Mouse (Mus musculus) macrophage (primary cell): ENCODE measurements around the gene Rfx2. TPM values are rescaled to one million over a fixed set of nuclear protein-coding genes. Genes with fewer than 3 reads are reported as not detected.

Experiments used
- H3K27ac ChIP-seq: fragments of 350-480 bp; formaldehyde crosslinking; 2 replicates; pipeline ENCODE4 v1.9.0; 2021
- H3K36me3 ChIP-seq: fragments of 350-480 bp; formaldehyde crosslinking; 2 replicates; pipeline ENCODE4 v1.9.0; 2021; ENCODE audit errors: inconsistent target
- H3K4me3 ChIP-seq: fragments of 350-480 bp; formaldehyde crosslinking; 2 replicates; pipeline ENCODE4 v1.9.0; 2021; ENCODE audit errors: inconsistent target
- H3K79me2 ChIP-seq: fragments of 350-480 bp; formaldehyde crosslinking; 2 replicates; pipeline ENCODE4 v1.9.0; 2021; ENCODE audit errors: inconsistent target
- WGBS: methylation state at CpG from one replicate; pipeline ENCODE4 v1.1.7; 2026; ENCODE audit warnings: inconsistent platforms; ENCODE audit not compliant: missing documents; 5-methylcytosine and 5-hydroxymethylcytosine counted together
- polyA plus RNA-seq: library from polyadenylated mRNA; stranded (reverse); fragments of 250-400 nt; gene quantifications from 3 replicates; pipeline ENCODE4 v1.2.4, GENCODE M21; 2018; ENCODE audit warnings: inconsistent platforms

Rfx2 gene
- polyA plus RNA-seq, 1 experiment from 2014 or later = 0.11 TPM

GRCm38 (mm10) chr17:56819694-56820111 lies 11.1 kb downstream of the Rfx2 start:
- Histone ChIP-seq H3K4me3 (no peak overlapping the region), H3K79me2 (no peaks in the 10 kb centered on the region), H3K27ac (no peak overlapping the region), H3K36me3 (no peaks in the 10 kb centered on the region)
- WGBS = 34% methylated on average over 8 of the region's 8 CpGs

GRCm38 (mm10) chr17:56819032-56819545 lies 11.7 kb downstream of the Rfx2 start:
- H3K4me3 ChIP-seq = no peak overlapping the region
- 52% methylated on average over 6 of the region's 6 CpGs for WGBS
- H3K79me2 ChIP-seq = no peaks in the 10 kb centered on the region
- H3K27ac ChIP-seq = no peak overlapping the region
- no peaks in the 10 kb centered on the region for H3K36me3 ChIP-seq

- WGBS = 74% methylated on average over 11 of the region's 11 CpGs
- no peak overlapping the region for H3K27ac ChIP-seq
- no peaks in the 10 kb centered on the region for H3K79me2 ChIP-seq
- H3K4me3 ChIP-seq = no peak overlapping the region
- H3K36me3 ChIP-seq = no peaks in the 10 kb centered on the region
Measured at GRCm38 (mm10) chr17:56818067-56818636, 12.7 kb downstream of the Rfx2 start.

- WGBS = 82% methylated on average over 2 of the region's 3 CpGs
- Histone ChIP-seq H3K4me3 (no peak overlapping the region), H3K27ac (no peak overlapping the region), H3K36me3 (no peaks in the 10 kb centered on the region), H3K79me2 (no peaks in the 10 kb centered on the region)
Measured at GRCm38 (mm10) chr17:56815057-56815345, 15.8 kb downstream of the Rfx2 start.

- 55% methylated on average over 12 of the region's 24 CpGs for WGBS
- no peak overlapping the region for H3K27ac ChIP-seq
- no peak overlapping the region for H3K4me3 ChIP-seq
- no peaks in the 10 kb centered on the region for H3K36me3 ChIP-seq
- H3K79me2 ChIP-seq = no peaks in the 10 kb centered on the region
Measured at GRCm38 (mm10) chr17:56814316-56815056, 16.3 kb downstream of the Rfx2 start.

GRCm38 (mm10) chr17:56810245-56810644 lies 20.6 kb downstream of the Rfx2 start:
- 25% methylated on average over 3 of the region's 3 CpGs for WGBS
- Histone ChIP-seq H3K4me3 (no peak overlapping the region), H3K79me2 (no peaks in the 10 kb centered on the region), H3K27ac (no peak overlapping the region), H3K36me3 (no peaks in the 10 kb centered on the region)

GRCm38 (mm10) chr17:56808518-56808917 lies 22.3 kb downstream of the Rfx2 start:
- WGBS = 29% methylated on average over 9 of the region's 9 CpGs
- H3K36me3 ChIP-seq = no peaks in the 10 kb centered on the region
- no peak overlapping the region for H3K4me3 ChIP-seq

GRCm38 (mm10) chr17:56805784-56806183 lies 25.0 kb downstream of the Rfx2 start:
- H3K79me2 ChIP-seq = no peaks in the 10 kb centered on the region
- H3K36me3 ChIP-seq = no peaks in the 10 kb centered on the region
- no peak overlapping the region for H3K4me3 ChIP-seq
- 100% methylated on average over 1 of the region's 1 CpGs for WGBS
- H3K27ac ChIP-seq = no peak overlapping the region

More at GRCm38 (mm10) chr17:56808518-56808917, 22.3 kb downstream of the Rfx2 start:
- Histone ChIP-seq H3K27ac (no peak overlapping the region), H3K79me2 (no peaks in the 10 kb centered on the region)

GRCm38 (mm10) chr17:56804952-56805351 lies 25.9 kb downstream of the Rfx2 start:
- Histone ChIP-seq H3K36me3 (no peaks in the 10 kb centered on the region), H3K27ac (no peak overlapping the region), H3K4me3 (no peak overlapping the region), H3K79me2 (no peaks in the 10 kb centered on the region)
- 92% methylated on average over 5 of the region's 5 CpGs for WGBS

GRCm38 (mm10) chr17:56802065-56802464 lies 28.7 kb downstream of the Rfx2 start:
- H3K36me3 ChIP-seq = no peaks in the 10 kb centered on the region
- 96% methylated on average over 7 of the region's 8 CpGs for WGBS
- H3K79me2 ChIP-seq = no peaks in the 10 kb centered on the region
- H3K27ac ChIP-seq = no peak overlapping the region
- H3K4me3 ChIP-seq = no peak overlapping the region

GRCm38 (mm10) chr17:56799276-56799675 lies 31.5 kb downstream of the Rfx2 start:
- Histone ChIP-seq H3K36me3 (no peaks in the 10 kb centered on the region), H3K79me2 (no peaks in the 10 kb centered on the region), H3K27ac (no peak overlapping the region), H3K4me3 (no peak overlapping the region)
- 98% methylated on average over 3 of the region's 3 CpGs for WGBS

- 80% methylated on average over 6 of the region's 6 CpGs for WGBS
- Histone ChIP-seq H3K79me2 (no peaks in the 10 kb centered on the region), H3K4me3 (no peak overlapping the region), H3K27ac (no peak overlapping the region), H3K36me3 (no peaks in the 10 kb centered on the region)
Measured at GRCm38 (mm10) chr17:56793614-56794319, 37.0 kb downstream of the Rfx2 start.

- H3K79me2 ChIP-seq = no peaks in the 10 kb centered on the region
- no peak overlapping the region for H3K4me3 ChIP-seq
- 89% methylated on average over 3 of the region's 3 CpGs for WGBS
- no peak overlapping the region for H3K27ac ChIP-seq
- H3K36me3 ChIP-seq = no peaks in the 10 kb centered on the region
Measured at GRCm38 (mm10) chr17:56792588-56792987, 38.2 kb downstream of the Rfx2 start.

GRCm38 (mm10) chr17:56789286-56789685 lies 41.5 kb downstream of the Rfx2 start:
- WGBS = 96% methylated on average over 6 of the region's 6 CpGs
- no peak overlapping the region for H3K4me3 ChIP-seq
- no peaks in the 10 kb centered on the region for H3K36me3 ChIP-seq
- H3K79me2 ChIP-seq = no peaks in the 10 kb centered on the region
- H3K27ac ChIP-seq = no peak overlapping the region

- Histone ChIP-seq H3K4me3 (no peak overlapping the region), H3K36me3 (no peaks in the 10 kb centered on the region), H3K27ac (no peak overlapping the region), H3K79me2 (no peaks in the 10 kb centered on the region)
- 81% methylated on average over 3 of the region's 3 CpGs for WGBS
Measured at GRCm38 (mm10) chr17:56788886-56789285, 41.9 kb downstream of the Rfx2 start.
